Mouse (Mus musculus) MEL-GATA-1-ER (cell line): ENCODE measurements around the gene Fam184b.

Source experiments
- DNase-seq: peaks from one replicate; pipeline ENCODE4 v3.0.0-alpha.2; 2012; ENCODE audit warnings: low read depth; ENCODE audit errors: extremely low read depth

Gene Fam184b

DNA sequence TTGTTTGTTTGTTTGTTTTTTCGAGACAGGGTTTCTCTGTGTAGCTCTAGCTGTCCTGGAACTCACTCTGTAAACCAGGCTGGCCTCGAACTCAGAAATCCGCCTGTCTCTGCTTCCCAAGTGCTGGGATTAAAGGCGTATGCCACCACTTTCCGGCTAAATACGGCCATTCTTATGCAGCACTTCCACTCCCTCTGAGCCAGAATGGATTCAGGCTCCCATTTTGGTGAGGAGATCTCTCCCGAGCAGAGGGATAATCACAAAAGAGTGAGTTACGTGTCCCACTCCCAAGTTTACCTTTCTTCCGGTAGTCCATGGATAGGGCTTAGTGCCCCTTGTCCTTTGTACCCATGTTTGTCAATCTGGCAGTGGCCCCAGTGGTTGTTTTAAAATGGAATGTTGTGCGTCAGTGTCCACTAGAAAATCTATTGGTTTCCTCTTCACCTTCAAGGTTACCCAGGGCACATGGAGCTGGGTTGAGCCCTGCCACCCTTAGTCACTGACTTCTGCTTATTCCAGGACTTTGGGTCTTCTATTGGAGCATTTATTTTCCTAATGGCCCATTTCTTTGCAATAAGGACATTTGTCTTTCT lies 124.2 kb downstream of the Fam184b start:
- no peak for DNase-seq

DNA sequence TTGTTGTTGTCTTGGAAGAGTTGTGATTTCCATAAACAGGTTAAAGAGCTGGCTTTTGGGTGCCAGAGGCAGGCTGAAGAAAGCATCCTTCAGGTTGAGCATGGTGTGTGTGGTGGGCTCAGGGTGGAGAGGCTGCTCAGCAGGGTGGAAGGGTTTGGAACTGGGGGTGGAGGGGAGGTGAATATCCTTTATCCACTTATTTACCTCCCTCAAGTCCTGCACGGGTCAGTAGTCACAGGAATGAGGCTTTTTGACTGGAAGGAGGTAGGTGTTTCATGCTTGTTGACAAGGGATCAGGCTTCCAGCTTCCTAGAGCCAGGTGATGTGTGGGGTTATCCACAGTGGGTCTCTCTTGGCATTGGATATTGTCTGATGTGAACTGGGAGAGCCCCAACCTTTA lies 124.8 kb downstream of the Fam184b start:
- no peak for DNase-seq

GRCm38 (mm10) chr5:45513511-45513910 lies 125.9 kb downstream of the Fam184b start:
- no peak for DNase-seq

DNA sequence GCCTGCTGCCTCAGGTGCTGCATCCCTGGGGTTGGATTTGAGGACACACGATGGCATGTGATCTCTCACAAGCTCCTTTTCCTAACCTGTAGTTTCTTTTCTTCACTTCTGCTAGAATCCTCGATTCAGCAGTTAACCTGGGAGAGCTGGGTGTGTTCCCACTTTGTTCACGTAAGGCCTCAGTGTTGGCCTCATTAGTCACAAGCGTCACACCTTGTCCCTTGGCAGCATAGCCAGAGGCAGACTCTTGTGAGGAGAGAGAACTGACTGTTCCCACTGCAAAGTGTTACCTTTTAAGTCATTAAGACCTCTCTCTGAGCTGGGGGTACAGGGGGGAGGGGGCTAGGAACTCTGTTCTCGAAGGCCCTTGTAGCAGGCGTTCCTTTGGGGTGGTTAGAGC lies 126.5 kb downstream of the Fam184b start:
- DNase-seq, result no peak

DNA sequence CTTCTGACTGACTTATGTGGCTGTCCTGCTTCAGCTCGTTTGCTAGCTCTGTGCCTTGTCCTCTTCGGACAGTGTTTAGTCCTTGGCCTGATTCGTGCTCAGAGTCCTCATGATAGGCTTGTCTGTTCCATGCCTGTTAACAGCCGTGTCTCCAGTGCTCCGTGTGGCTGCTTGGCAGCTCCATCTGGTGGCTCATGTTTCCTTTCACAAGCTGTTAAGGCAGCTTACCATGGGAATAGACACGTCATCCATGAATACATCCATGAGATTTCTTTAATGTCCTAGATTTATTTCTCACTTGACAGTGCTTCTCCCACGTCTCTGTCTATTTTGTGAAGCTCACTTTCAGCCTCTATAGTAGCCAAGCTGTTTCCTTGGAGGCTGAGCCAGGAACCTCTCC lies 129.3 kb downstream of the Fam184b start:
- no peak for DNase-seq

DNA sequence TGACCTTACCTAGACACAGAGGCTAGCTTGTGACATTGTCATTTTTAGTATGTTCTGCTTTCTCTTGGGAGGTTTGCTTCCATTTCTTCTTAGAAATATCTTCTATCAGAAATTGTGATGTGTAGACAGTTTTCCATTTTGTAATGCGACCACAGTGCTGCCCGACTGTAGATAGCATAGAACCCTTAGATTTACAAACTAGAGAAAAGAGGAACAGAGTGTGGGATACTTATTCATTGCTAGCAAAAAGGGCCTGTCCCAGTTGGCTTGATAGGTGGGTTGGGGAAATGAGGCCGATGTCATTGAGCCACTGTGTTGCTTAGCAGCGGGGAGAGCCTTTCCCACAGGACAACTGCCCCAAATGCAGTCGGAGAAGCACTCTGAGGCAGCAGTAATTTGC lies 141.8 kb downstream of the Fam184b start:
- peak; percentile 67 for DNase-seq

GRCm38 (mm10) chr5:45496930-45497550 lies 142.4 kb downstream of the Fam184b start:
- no peak for DNase-seq

DNA sequence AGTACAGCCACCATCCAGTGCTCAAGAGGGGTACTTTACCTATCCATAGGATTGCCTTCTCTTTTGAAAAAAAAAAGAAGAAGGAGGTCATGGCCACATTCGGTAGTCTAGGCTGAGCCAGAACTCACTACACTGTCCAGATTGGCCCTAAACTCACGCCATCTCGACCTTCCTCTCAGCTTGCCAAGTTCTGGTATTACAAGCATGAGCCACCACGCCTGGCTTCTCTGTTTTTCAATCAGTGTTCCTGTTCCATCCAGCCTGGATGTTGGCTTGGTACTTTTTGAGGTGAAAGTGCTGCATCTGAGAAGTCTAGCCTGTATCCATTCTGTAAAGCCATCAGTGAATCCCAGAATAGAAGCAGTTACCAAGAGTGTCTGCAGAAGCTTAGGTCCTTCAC lies 142.9 kb downstream of the Fam184b start:
- DNase-seq, result no peak

GRCm38 (mm10) chr5:45496042-45496441 lies 143.4 kb downstream of the Fam184b start:
- DNase-seq, result no peak

DNA sequence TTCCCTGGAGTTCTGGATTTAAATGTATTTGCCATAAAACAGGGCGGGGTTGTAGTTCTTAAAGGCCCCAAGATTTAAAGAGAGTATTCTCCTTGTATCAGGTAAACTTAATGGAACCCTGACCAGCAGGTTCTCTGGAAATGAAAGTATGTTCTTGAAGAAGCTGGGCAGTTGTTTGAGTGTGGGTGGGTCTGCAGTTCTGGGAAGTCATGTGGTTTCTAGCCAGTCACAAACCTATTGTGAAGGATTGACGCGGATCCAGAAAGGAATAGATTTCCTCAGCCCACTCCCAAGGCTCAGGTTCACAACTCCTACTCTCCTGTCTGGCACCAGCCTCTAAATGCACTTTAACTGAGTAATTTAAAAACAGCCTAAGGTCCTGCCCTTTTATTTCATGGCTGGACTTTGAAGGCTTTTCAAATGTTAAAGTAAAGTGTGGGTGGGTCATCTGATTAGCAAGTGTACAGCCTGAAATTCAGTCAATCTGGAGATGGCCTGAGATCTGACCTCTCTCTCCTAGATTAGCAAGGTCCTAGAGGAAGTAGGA lies 143.9 kb downstream of the Fam184b start:
- DNase-seq, result no peak

DNA sequence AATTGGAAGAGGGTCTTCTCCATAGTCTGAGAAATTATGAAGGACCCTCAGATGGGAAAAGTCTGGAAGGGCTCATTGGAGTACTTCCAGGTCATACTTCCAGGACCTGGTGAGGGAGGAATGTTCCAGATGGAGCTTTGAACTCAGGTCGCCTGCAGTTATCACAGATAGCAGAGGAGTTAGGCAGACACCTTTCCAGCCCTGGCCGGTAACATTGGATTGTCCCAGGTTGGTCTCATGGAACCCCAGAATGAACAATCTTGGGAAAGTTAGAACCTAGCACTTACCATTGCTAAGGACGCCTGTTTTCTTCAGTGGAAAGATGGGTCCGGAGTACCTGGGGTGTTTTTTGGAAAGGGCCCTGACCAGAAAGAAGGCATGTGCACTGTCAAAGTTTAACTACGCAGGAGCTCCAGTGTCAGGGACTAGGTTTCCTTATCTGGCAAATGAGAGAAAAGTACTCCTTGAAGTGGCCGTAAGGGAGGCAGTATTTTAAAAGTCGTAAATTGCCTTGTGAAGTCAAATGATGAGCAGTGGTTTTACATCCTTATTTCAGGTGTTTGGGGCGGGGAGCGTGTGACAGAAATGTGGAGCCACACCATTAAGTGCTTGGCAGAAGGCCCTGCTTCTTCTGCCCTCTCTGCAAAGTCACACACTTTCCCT lies 145.2 kb downstream of the Fam184b start:
- peak; percentile 47 for DNase-seq

DNA sequence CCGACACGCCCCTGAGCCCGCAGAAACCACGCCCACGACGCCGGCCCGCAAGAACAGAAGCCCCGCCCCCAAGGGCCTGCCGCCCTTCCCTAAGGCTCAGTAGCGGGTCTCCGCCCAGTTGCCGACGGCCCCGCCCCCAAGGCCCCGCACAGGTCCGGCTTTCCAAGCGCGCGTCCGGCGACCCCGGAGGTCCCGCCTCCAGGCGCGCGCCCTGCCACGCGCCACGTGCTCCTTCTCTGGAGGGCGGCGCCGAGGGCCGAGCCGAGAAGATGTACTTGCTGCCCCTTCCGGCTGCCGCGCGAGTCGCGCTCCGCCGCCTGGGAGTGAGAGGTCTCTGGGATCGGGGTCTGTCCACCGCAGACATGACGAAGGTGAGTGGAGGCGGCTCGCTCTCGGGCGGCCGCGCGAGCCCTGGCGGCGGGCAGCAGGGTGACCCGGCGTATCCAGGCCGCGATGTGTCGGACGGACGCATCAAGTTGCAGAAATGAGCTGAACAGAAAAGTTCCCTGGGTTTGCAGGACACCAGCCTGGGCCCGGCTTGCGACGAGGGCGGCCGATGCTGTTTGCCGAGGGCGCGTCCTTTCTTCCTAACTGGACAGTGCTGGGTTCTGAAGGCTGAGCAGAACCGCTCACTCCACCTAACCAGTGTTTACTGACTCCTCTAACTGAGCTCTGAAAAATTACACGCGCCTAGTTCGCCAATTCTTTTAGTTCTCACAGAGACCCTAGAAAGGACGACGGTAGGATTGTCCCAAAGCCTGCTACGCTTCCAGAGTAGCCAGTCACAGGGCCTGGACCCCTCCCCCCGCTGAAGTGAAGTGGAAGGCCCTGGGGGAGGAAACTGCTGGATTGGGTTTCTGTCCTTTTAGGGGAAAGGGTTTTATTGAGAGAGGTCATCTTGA lies 146.0 kb downstream of the Fam184b start, which contains the start of gene Lap3:
TSS of gene Lap3 (plus strand) at position 184 of the 902 bp plus-strand sequence.
- DNase-seq, result peak; percentile 90

GRCm38 (mm10) chr5:45491776-45492175 lies 147.6 kb downstream of the Fam184b start:
- DNase-seq, result no peak

DNA sequence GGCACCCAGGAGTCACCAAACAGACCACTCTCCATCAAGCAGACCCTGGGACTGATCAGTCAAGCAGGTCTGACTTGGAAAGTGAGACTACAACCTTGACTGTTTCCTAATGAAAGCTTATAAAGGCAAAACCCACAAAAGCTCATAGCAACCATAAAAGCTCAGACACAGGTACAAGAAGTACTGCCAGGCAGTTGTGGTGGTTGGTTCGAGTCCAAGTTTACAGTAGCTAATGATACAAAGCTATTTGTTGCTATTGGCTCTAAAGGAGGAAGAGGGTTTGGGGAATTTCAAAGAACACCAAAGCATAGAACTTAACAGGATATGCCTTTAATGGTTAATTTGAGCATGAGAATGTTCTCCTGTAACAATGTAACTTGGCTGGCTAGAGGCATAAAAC lies 155.8 kb downstream of the Fam184b start:
- no peak for DNase-seq

- DNase-seq, result no peak
These were observed 156.8 kb downstream of the Fam184b start for GRCm38 (mm10) chr5:45482607-45483006.

DNA sequence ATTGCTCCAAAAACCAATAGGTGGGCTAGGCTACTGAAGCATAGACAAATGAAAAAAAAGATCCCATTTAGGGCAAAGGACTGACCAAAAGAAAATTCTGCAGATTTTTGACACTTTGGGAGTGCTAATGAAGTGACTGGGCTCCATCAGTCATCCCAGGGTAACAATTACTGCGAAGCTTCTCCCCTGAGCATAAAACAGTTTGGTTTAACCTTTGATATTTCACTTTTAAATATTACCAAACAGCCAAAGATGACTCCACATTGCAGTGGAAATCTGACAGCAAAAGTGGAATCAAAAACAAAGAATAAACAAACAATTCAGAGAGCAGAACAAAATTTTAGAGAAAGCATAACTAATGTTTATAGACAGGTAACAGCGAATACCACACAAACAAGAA lies 158.3 kb downstream of the Fam184b start:
- no peak for DNase-seq

- DNase-seq, result no peak
These were observed 159.3 kb downstream of the Fam184b start for GRCm38 (mm10) chr5:45480066-45480465.
